Mouse (Mus musculus) MEL (cell line): ENCODE results near the gene Rhd.

Source experiments
- BHLHE40 ChIP-seq: IDR thresholded peaks from 2 replicates; pipeline ENCODE4 v1.6.1; 2012; ENCODE audit warnings: low read depth, mild to moderate bottlenecking, inconsistent platforms, low read length, improper control_type of control experiment, borderline replicate concordance
- CTCF ChIP-seq, 3 experiments: IDR thresholded peaks in 2 of 3; conservative IDR thresholded peaks in 1 of 3; 2 replicates each; pipeline ENCODE4 v1.5.1; 2011 to 2012; ENCODE audit warnings: low read length in 3 of 3, low read depth in 2 of 3, mild to moderate bottlenecking in 2 of 3, improper control_type of control experiment in 1 of 3, inconsistent platforms in 1 of 3, mixed read lengths in 1 of 3, moderate library complexity in 1 of 3; ENCODE audit not compliant: control insufficient read depth in 1 of 3, insufficient read depth in 1 of 3, poor library complexity in 1 of 3, severe bottlenecking in 1 of 3
- GATA1 ChIP-seq: IDR thresholded peaks from 2 replicates; pipeline ENCODE4 v1.6.1; 2011; ENCODE audit warnings: low read depth, low read length, improper control_type of control experiment
- MYB ChIP-seq: IDR thresholded peaks from 2 replicates; pipeline ENCODE4 v1.6.1; 2011; ENCODE audit warnings: mild to moderate bottlenecking, low read depth, low read length, improper control_type of control experiment
- MYC ChIP-seq: IDR thresholded peaks from 2 replicates; pipeline ENCODE4 v1.6.1; 2011; ENCODE audit warnings: low read depth, mild to moderate bottlenecking, low read length, improper control_type of control experiment, moderate library complexity
- POLR2A ChIP-seq, 2 experiments: IDR thresholded peaks; 2 replicates each; pipeline ENCODE4 v1.6.1; 2011 to 2012; ENCODE audit warnings: low read length in 2 of 2, mild to moderate bottlenecking in 2 of 2, control low read depth in 1 of 2, improper control_type of control experiment in 1 of 2, low read depth in 1 of 2, moderate library complexity in 1 of 2; ENCODE audit not compliant: control insufficient read depth in 1 of 2, insufficient read depth in 1 of 2, poor library complexity in 1 of 2
- TAL1 ChIP-seq: IDR thresholded peaks from 2 replicates; pipeline ENCODE4 v1.6.1; 2012; ENCODE audit warnings: mild to moderate bottlenecking, inconsistent platforms, low read length, moderate library complexity, mixed read lengths
- USF2 ChIP-seq, 2 experiments: IDR thresholded peaks; 2 replicates each; pipeline ENCODE4 v1.6.1; 2011 to 2012; ENCODE audit warnings: improper control_type of control experiment in 2 of 2, low read length in 2 of 2, borderline replicate concordance in 1 of 2, inconsistent platforms in 1 of 2, low read depth in 1 of 2, mild to moderate bottlenecking in 1 of 2; ENCODE audit not compliant: insufficient read depth in 1 of 2

DNA sequence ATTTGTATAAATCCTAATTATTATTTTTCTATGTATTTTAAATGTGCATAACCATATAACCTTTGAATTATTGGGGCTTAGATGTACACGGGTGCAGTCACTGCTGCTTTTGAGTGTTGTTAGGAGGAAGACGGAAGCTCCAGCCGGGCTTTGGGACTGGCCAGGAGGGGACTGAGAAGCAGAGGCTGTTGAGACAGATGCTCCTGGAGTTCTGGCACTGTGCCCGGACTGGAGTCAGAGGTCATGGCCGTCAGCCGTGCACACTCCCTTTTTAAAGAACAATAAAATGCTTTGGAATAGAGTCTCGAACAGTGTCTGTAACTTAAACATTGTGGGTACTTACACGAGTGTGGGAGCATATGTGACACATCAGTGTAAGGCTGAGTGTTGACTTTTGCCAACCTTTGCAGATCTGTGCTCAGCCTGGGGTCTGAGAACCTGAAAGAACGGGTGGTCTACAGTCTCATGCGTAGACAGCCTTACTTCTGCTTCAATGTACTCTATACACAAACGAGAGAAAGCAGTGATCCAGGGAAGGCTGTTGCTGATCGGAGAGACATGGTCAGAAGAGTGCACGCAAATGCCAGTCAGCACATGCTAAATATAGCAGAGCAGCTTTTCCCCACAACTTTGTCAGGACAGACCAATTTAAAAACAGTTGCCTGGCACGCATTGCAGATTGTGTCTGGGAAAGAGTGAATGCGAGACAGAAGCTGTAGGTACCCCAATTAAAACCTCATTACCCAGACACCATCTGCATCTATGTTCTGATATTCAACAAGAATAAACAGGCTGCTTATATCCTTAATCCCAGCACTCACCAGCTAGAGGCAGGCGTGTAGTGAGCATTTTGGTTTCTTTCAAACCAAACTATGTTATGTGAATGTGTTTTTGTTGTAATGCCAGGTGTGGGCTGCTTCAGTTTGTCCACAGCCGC, 73.2 kb downstream of the Rhd start:
- TF ChIP-seq MYC = no peak
- TF ChIP-seq POLR2A (IDR thresholded peaks at IDR 0.05; ENCODE audit: control insufficient read depth in 1 of 2, insufficient read depth in 1 of 2, low read depth in 1 of 2, low read length in 2 of 2, poor library complexity in 1 of 2) = no peak
- no peak for TF ChIP-seq TAL1
- TF ChIP-seq GATA1 = no peak
- TF ChIP-seq MYB = no peak
- no peak for TF ChIP-seq USF2 (IDR thresholded peaks at IDR 0.05; ENCODE audit: borderline replicate concordance in 1 of 2, insufficient read depth in 1 of 2, low read depth in 1 of 2, low read length in 2 of 2)
- no peak for TF ChIP-seq BHLHE40
- TF ChIP-seq CTCF (IDR thresholded peaks at IDR 0.05 in 2 of 3, conservative IDR thresholded peaks at IDR 0.05 in 1 of 3; ENCODE audit: control insufficient read depth in 1 of 3, insufficient read depth in 1 of 3, low read depth in 2 of 3, low read length in 3 of 3, poor library complexity in 1 of 3, severe bottlenecking in 1 of 3) = no peak
